Mouse (Mus musculus) heart, embryonic 10.5 days (tissue): ENCODE measurements around the gene Itga9. TPM values are rescaled to one million over a fixed set of nuclear protein-coding genes. Genes with fewer than 3 reads are reported as not detected.

Experiments used
- DNase-seq: peaks from one replicate; pipeline ENCODE4 v3.0.0-alpha.2; 2017; ENCODE audit warnings: low spot score
- H3K27ac ChIP-seq: fragments of 300-500 bp; sonication (generic); 2 replicates; pipeline ENCODE4 v1.5.1; 2016; ENCODE audit warnings: mild to moderate bottlenecking
- H3K27me3 ChIP-seq: fragments of 300-500 bp; sonication (generic); 2 replicates; pipeline ENCODE4 v1.6.1; 2016; ENCODE audit warnings: mild to moderate bottlenecking; ENCODE audit not compliant: poor library complexity, insufficient read depth, severe bottlenecking
- H3K36me3 ChIP-seq: fragments of 300-500 bp; sonication (generic); 2 replicates; pipeline ENCODE4 v1.6.1; 2016; ENCODE audit warnings: mild to moderate bottlenecking, moderate library complexity
- H3K4me1 ChIP-seq: fragments of 300-500 bp; sonication (generic); 2 replicates; pipeline ENCODE4 v1.6.1; 2016; ENCODE audit warnings: mild to moderate bottlenecking
- H3K4me3 ChIP-seq: fragments of 300-500 bp; sonication (generic); 2 replicates; pipeline ENCODE4 v1.5.1; 2016; ENCODE audit warnings: mild to moderate bottlenecking, moderate library complexity
- H3K9me3 ChIP-seq: fragments of 300-500 bp; sonication (generic); 2 replicates; pipeline ENCODE4 v1.6.1; 2016; ENCODE audit warnings: mild to moderate bottlenecking, moderate library complexity
- WGBS: fragments of 180-500 bp; shearing (Covaris S2); methylation state at CpG from one replicate; pipeline ENCODE4 v1.1.7; 2016; 5-methylcytosine and 5-hydroxymethylcytosine counted together
- polyA plus RNA-seq: library from polyadenylated mRNA; unstranded; fragments of >200 nt; fragmentation: Nextera tagmentation; extraction: Ambion mirVana; gene quantifications from 2 replicates; pipeline ENCODE4 v1.2.1, GENCODE M21; 2016

Gene Itga9
- polyA plus RNA-seq, 1 experiment from 2014 or later: 8.9 TPM

DNA sequence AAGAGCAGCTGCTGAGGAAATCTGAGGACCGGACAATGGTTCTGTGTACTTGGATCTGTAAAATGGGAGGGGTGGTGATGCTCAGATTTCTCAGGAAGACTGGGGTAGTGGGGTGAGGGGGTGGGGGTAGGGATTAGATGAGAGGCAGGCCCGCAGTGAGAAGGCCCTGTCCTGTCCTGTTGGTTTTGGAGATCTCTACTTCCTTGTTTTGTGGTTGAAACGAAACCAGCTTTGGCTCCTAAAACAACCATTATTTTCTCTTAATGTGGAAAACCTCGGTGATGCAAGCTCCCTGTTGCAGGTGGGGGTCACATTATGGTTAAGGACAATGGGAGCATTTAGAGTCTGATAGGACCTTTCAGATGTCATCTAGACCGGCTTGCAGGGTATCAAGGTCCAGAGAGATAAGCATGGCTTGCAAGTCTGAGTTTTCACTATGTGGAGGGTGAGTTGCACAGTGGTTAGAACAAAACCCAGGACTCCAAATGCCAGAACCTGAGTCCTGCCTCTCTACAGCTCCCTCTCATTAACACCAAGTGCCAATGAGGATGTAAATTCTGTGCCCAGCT lies 32.2 kb downstream of the Itga9 start:
- Histone ChIP-seq H3K4me3 (no peak overlapping the region), H3K9me3 (no peaks in the 10 kb centered on the region), H3K36me3 (peaks cover 58% of the 10 kb centered on the region), H3K27me3 (0 out of 2 replicates have a peak, but pooled peaks cover 6% of the 10 kb centered on the region), H3K4me1 (no peaks in the 10 kb centered on the region), H3K27ac (no peak overlapping the region)
- WGBS: 80% methylated on average over 5 of the region's 5 CpGs
- DNase-seq: no peak

DNA sequence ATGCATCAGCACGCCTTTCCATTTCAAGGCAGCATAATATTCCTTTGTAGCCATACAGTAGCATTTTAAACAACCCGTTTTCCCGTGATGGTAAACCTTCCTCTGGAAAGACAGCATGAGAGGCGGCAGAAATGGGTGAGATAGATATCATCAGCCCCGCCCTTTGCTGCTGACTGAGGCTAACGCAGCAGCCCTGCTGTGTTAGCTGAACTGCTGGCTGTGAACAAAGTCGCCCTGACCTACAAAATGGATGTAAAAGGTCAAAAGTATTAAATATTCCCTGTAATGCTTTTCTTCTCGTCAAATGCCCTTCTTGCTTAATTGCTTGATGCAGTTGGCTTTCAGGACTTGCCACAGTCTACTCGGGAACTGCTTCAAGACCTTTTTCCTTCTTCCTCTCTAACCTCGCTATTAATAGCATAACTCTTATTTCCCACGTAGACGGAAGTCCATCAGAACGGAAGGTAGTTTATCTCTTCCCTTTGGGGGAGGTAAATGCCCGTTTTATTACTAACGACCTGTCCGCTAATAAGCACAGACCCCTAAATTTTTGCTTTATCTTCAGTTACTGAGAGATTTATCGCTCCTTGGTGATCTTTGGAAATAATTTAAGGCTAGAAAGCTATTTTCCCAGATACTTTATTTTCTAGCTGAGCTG lies 39.3 kb downstream of the Itga9 start:
- peaks cover 9% of the 10 kb centered on the region; the same call in 1 of the 2 replicates for H3K36me3 ChIP-seq
- no peak overlapping the region for H3K4me3 ChIP-seq
- no peak overlapping the region for H3K27ac ChIP-seq
- no peak for DNase-seq
- peaks cover 11% of the 10 kb centered on the region; the same call in 1 of the 2 replicates for H3K4me1 ChIP-seq
- 68% methylated on average over 17 of the region's 17 CpGs for WGBS
- 0 out of 2 replicates have a peak, but pooled peaks cover 11% of the 10 kb centered on the region for H3K27me3 ChIP-seq
- no peaks in the 10 kb centered on the region for H3K9me3 ChIP-seq

DNA sequence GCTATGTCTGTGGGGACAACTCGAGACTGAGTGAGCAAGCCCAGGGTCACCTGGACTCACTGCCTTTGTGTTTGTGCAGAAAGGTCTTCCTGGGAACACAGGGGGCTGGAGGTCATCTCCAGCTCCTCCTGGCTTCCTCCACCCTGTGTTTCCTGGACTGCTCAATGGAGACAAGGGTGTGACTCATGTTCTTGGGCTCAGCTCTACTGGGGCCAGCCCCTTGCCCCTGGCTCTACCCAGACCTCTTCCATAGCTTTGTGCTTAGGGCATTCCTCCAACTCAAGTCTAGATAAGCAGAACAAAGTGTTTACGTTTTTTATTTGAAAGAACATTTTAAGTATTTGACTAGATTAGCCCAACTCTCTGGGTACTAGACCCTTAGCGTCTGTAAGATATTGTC lies 41.0 kb downstream of the Itga9 start:
- Histone ChIP-seq H3K4me3 (no peak overlapping the region), H3K4me1 (peaks cover 26% of the 10 kb centered on the region), H3K36me3 (peaks cover 13% of the 10 kb centered on the region), H3K27me3 (0 out of 2 replicates have a peak, but pooled peaks cover 11% of the 10 kb centered on the region), H3K27ac (no peak overlapping the region), H3K9me3 (no peaks in the 10 kb centered on the region)
- DNase-seq: no peak
- 59% methylated on average over 3 of the region's 3 CpGs for WGBS

DNA sequence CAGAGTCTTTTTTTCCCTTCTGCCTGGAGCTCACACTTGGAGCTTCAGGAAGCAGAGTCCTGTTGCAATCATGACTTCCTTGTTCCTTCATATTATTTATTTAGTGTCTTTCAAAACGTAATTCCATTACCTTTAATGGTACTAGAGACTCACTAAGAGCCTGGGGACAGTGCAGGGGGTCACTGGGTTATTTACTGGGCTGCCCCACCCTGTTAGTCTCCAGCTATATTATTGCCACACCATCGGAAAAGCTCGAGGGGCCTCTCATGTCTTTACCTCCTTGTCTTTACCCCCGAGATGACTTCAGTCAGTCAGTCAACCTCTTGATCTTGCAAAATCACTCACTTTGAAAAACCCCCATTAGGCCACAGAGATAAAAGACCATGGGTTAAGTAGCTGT lies 44.5 kb downstream of the Itga9 start:
- 39% methylated on average over 4 of the region's 4 CpGs for WGBS
- Histone ChIP-seq H3K4me3 (no peak overlapping the region), H3K9me3 (no peaks in the 10 kb centered on the region), H3K27ac (no peak overlapping the region), H3K27me3 (0 out of 2 replicates have a peak, but pooled peaks cover 11% of the 10 kb centered on the region), H3K36me3 (peaks cover 16% of the 10 kb centered on the region), H3K4me1 (peaks cover 47% of the 10 kb centered on the region)
- DNase-seq: no peak

DNA sequence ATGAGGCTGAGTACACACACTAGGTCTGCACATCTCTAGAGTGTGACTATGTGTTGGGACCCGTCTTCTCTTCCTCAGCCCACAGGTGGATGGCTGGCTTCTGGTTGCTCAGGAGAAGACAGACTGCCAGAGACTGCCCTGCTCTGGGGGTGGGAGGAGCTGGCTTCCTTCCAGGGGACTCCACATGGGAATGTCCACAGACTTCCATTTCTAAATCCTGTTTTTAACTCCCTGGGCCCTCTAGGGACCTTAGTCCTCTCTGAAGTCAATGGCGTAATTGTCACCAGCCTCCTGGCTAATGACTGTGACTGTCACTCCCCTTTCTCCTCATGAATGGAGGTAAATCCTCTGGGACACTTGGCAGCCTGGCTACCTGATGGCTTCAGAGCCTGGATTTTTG lies 45.4 kb downstream of the Itga9 start:
- WGBS: 71% methylated on average over 2 of the region's 2 CpGs
- H3K4me1 ChIP-seq: peaks cover 47% of the 10 kb centered on the region
- H3K9me3 ChIP-seq: no peaks in the 10 kb centered on the region
- no peak for DNase-seq
- H3K27ac ChIP-seq: 0 out of 2 replicates have a peak overlapping the region, but pooled peaks have one; percentile 36
- no peak overlapping the region for H3K4me3 ChIP-seq
- H3K36me3 ChIP-seq: peaks cover 16% of the 10 kb centered on the region
- H3K27me3 ChIP-seq: 0 out of 2 replicates have a peak, but pooled peaks cover 11% of the 10 kb centered on the region

DNA sequence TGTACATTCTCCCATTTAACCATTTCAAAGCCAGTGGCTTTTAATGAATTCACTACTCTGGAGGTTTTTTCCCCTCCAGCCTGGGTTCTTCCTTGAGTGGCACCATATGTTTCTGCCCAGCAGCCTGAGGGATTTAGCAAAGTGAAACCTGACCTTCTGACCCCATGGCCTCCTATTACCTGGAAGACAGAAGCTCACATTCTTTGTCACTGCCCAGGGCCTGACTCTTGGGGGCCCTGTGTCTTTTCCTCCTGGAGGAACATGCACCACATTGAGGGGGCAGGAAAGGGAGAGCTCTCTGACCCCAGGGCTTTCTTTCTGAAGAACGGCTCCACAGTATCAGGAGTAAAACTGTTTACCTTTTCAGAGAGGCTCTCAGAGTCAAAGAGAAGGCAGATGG lies 46.9 kb downstream of the Itga9 start:
- no peak for DNase-seq
- 59% methylated on average over 1 of the region's 1 CpGs for WGBS
- Histone ChIP-seq H3K4me3 (no peak overlapping the region), H3K36me3 (peaks cover 22% of the 10 kb centered on the region), H3K27ac (no peak overlapping the region), H3K27me3 (0 out of 2 replicates have a peak, but pooled peaks cover 1% of the 10 kb centered on the region), H3K4me1 (peaks cover 40% of the 10 kb centered on the region), H3K9me3 (no peaks in the 10 kb centered on the region)

DNA sequence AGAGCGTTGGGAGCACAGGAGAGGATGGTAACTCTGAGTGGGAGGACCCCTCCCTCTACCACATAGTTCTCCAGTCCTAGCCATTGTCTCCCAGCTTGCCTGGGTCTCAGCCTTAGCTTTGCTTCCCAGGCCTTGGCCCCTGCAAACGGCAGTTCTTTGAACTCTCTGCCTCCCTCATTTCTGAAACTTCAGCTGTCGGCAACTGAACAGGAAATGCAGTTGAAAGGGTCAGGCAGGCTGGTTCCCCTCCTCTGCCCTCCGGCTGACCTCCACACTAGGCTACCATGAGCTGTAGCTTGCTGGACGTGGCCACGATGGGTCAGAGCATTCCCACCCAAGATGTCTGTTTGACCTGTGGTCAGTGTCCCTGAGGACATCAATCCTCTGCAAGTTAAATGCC lies 48.5 kb downstream of the Itga9 start:
- H3K4me1 ChIP-seq: peaks cover 45% of the 10 kb centered on the region
- no peaks in the 10 kb centered on the region for H3K9me3 ChIP-seq
- H3K36me3 ChIP-seq: peaks cover 19% of the 10 kb centered on the region
- 23% methylated on average over 6 of the region's 6 CpGs for WGBS
- no peak overlapping the region for H3K4me3 ChIP-seq
- H3K27ac ChIP-seq: peak overlapping the region; percentile 69
- no peak for DNase-seq
- H3K27me3 ChIP-seq: no peaks in the 10 kb centered on the region

DNA sequence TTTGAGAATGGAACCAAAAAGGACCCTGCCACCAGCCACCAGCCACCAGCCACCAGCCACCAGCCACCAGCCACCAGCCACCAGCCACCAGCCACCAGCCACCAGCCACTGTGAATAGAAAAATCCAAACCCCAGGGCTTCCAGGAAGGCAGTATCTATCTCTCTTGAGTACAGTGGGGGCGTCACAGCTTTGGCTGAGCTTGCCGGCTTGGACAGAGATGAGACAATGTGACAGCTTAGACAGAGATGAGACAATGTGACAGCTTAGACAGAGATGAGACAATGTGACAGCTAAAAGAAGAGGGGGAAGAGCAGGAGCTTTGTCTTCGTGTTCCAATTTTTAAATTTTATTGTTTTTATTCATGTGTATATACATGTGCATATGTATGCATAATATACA lies 49.2 kb downstream of the Itga9 start:
- H3K4me3 ChIP-seq: no peak overlapping the region
- H3K36me3 ChIP-seq: peaks cover 19% of the 10 kb centered on the region
- DNase-seq: no peak
- H3K9me3 ChIP-seq: no peaks in the 10 kb centered on the region
- no peaks in the 10 kb centered on the region for H3K27me3 ChIP-seq
- WGBS: 72% methylated on average over 3 of the region's 3 CpGs
- peaks cover 47% of the 10 kb centered on the region for H3K4me1 ChIP-seq
- no peak overlapping the region for H3K27ac ChIP-seq

DNA sequence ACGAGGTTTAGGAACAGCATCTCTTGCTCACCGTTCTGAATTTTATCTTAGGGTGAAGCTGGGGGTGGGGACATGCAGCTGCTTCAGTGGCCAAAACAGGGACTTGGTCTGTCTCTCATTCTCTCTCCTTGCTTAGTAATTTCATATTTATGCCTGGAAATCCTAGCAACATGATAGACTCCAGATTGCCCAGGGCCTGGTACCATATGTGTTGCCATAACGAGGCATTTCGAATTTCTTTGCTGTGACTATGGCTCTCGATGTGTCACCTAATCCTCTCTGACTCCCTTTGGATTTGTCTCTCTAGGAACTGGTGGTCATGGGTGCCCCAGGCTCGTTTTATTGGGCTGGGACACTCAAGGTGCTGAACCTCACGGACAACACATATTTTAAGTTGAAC lies 51.7 kb downstream of the Itga9 start:
- peaks cover 46% of the 10 kb centered on the region for H3K4me1 ChIP-seq
- no peaks in the 10 kb centered on the region for H3K27me3 ChIP-seq
- no peaks in the 10 kb centered on the region for H3K9me3 ChIP-seq
- peaks cover 19% of the 10 kb centered on the region for H3K36me3 ChIP-seq
- no peak for DNase-seq
- H3K4me3 ChIP-seq: no peak overlapping the region
- 80% methylated on average over 7 of the region's 7 CpGs for WGBS
- H3K27ac ChIP-seq: no peak overlapping the region

DNA sequence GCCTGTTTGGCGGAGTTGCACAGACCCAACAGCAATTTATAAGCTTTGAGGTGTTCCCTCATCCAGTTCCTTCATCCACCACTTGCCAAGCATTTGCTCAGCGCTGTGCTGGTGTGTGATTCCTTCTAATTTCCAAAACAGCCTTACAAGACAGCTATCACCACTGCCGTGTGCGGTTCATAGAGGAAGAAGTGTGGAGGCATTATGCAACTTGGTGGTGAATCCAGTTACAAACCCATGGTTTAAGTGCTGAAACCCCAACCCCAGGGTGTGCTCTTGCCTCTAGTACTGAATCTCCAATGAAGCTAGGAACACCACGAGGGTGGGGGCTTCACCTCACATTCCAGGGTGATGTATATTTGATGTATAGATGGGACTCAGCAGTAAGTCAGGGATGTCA lies 53.3 kb downstream of the Itga9 start:
- H3K27me3 ChIP-seq: no peaks in the 10 kb centered on the region
- peaks cover 25% of the 10 kb centered on the region for H3K36me3 ChIP-seq
- 75% methylated on average over 5 of the region's 5 CpGs for WGBS
- no peaks in the 10 kb centered on the region for H3K9me3 ChIP-seq
- no peak overlapping the region for H3K4me3 ChIP-seq
- no peak for DNase-seq
- H3K4me1 ChIP-seq: peaks cover 31% of the 10 kb centered on the region
- no peak overlapping the region for H3K27ac ChIP-seq

DNA sequence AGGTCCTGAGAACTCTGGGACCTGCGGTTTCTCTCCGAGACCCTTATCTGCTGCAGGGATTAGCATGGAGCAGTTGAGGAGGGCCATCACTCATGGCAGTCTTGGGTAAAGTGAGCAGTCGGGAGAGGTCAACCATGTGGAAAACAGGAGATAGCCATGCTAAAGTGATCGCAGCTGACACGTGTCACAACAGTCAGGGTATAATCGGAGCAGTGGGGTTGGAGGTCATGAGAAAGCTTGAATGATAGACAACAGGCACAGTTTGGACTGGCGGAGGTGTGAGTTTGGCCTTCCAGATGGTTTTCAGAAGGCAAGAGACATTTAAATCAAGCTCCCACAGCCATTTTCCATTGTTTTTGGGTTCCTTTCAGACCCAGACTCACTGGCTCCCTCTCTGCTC lies 53.8 kb downstream of the Itga9 start:
- H3K4me1 ChIP-seq: peaks cover 26% of the 10 kb centered on the region
- WGBS: 28% methylated on average over 7 of the region's 7 CpGs
- no peak overlapping the region for H3K4me3 ChIP-seq
- H3K27ac ChIP-seq: no peak overlapping the region
- DNase-seq: no peak
- peaks cover 26% of the 10 kb centered on the region for H3K36me3 ChIP-seq
- no peaks in the 10 kb centered on the region for H3K27me3 ChIP-seq
- H3K9me3 ChIP-seq: no peaks in the 10 kb centered on the region

DNA sequence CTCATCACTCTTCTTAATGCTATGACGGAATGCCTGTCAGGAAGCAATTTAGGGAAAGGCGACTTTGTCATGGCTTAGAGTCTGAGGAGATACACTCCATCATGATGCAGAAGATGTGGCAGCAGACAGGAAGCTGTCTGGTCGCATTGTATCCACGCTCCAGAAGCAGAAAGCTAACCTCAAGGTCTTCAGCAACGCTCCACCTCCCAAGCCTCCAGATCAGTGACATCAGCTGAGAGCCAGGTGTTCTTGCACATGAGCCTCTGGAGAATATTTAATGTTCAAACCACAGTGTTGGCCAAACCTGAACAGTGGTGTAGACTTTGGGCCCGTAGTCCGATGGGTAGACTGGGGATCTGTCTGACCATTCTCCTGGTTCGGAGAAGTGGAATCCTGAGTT lies 55.5 kb downstream of the Itga9 start:
- Histone ChIP-seq H3K4me1 (peaks cover 26% of the 10 kb centered on the region), H3K9me3 (no peaks in the 10 kb centered on the region), H3K4me3 (no peak overlapping the region), H3K27me3 (no peaks in the 10 kb centered on the region), H3K27ac (no peak overlapping the region), H3K36me3 (peaks cover 44% of the 10 kb centered on the region)
- WGBS: 79% methylated on average over 8 of the region's 8 CpGs
- DNase-seq: no peak

DNA sequence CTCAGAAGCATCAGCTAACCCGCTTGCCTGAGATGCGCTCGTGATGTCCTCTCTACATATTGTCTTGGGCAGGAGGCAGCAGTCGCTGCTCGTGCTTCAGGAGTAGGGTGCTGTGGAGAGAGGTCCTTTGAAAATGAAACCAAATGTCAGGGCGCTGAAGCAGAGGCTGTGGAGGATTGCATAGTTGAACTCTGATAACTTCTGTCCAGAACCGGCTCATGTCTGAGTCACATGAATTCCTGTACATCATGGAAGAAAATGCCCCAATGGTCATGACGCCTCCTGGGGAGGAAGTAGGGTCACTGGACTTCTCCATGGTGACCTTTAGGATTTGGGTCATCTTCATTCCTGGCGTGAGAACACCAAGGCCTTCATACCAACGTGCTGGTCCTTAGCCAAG lies 56.0 kb downstream of the Itga9 start:
- Histone ChIP-seq H3K27me3 (no peaks in the 10 kb centered on the region), H3K9me3 (no peaks in the 10 kb centered on the region), H3K27ac (no peak overlapping the region), H3K4me1 (peaks cover 26% of the 10 kb centered on the region), H3K36me3 (peaks cover 47% of the 10 kb centered on the region), H3K4me3 (no peak overlapping the region)
- no peak for DNase-seq
- WGBS: 86% methylated on average over 10 of the region's 10 CpGs
